Mouse (Mus musculus) liver, embryonic 14.5 days (tissue): ENCODE measurements around the gene Pex19. TPM values are rescaled to one million over a fixed set of nuclear protein-coding genes. Genes with fewer than 3 reads are reported as not detected.

Source experiments
- ATAC-seq: fragments of 200-750 bp; cut with Nextera tagmentation; 2 replicates; pipeline ENCODE4 v1.8.0; 2017; ENCODE audit warnings: moderate number of reproducible peaks, mild to moderate bottlenecking, moderate library complexity; ENCODE audit not compliant: insufficient read depth
- DNase-seq, 3 experiments: peaks; one replicate each; pipeline ENCODE4 v3.0.0-alpha.2; 2012 to 2013; ENCODE audit warnings: low read depth in 3 of 3, low spot score in 3 of 3
- H3K27ac ChIP-seq: fragments of 300-500 bp; sonication (generic); 2 replicates; pipeline ENCODE4 v1.5.1; 2014; ENCODE audit warnings: moderate library complexity, mild to moderate bottlenecking, control low read depth, inconsistent platforms
- H3K27me3 ChIP-seq: fragments of 300-500 bp; sonication (generic); 2 replicates; pipeline ENCODE4 v1.6.1; 2014; ENCODE audit warnings: mild to moderate bottlenecking, low read length, moderate library complexity; ENCODE audit not compliant: control insufficient read depth, insufficient read depth
- H3K36me3 ChIP-seq: fragments of 300-500 bp; sonication (generic); replicated peaks from 2 replicates; pipeline ENCODE4 v1.6.1; 2014; ENCODE audit warnings: low read depth; ENCODE audit not compliant: control insufficient read depth, insufficient read depth
- H3K4me1 ChIP-seq, 2 experiments: fragments of 200-500 bp in 1 of 2; fragments of 300-500 bp in 1 of 2; sonication (generic) in 1 of 2; replicated peaks; 2 replicates each; pipeline ENCODE4 v1.6.1; 2012 to 2014; ENCODE audit warnings: antibody characterized with exemption in 1 of 2, inconsistent platforms in 1 of 2, low read length in 1 of 2; ENCODE audit not compliant: control insufficient read depth in 2 of 2, insufficient read depth in 2 of 2
- H3K4me2 ChIP-seq: fragments of 300-500 bp; sonication (generic); 2 replicates; pipeline ENCODE4 v1.6.1; 2014; ENCODE audit warnings: low read depth, mild to moderate bottlenecking, control low read depth, moderate library complexity
- H3K4me3 ChIP-seq, 2 experiments: fragments of 200-500 bp in 1 of 2; fragments of 300-500 bp in 1 of 2; sonication (generic) in 1 of 2; 2 replicates each; pipeline ENCODE4 v1.5.1; 2012 to 2014; ENCODE audit warnings: low read depth in 2 of 2, low read length in 2 of 2, mild to moderate bottlenecking in 2 of 2, control low read depth in 1 of 2, inconsistent platforms in 1 of 2, moderate library complexity in 1 of 2; ENCODE audit not compliant: insufficient read depth in 1 of 2
- H3K9ac ChIP-seq: fragments of 300-500 bp; sonication (generic); replicated peaks from 2 replicates; pipeline ENCODE4 v1.6.1; 2014; ENCODE audit warnings: mild to moderate bottlenecking, control low read depth, moderate library complexity
- H3K9me3 ChIP-seq: fragments of 300-500 bp; sonication (generic); 2 replicates; pipeline ENCODE4 v1.6.1; 2016; ENCODE audit warnings: low read length, mixed read lengths; ENCODE audit not compliant: control insufficient read depth
- CTCF ChIP-seq: IDR thresholded peaks from 2 replicates; pipeline ENCODE4 v1.5.1; 2016; ENCODE audit warnings: antibody characterized with exemption, low read depth, control low read depth
- EP300 ChIP-seq: IDR thresholded peaks from 2 replicates; pipeline ENCODE4 v1.6.1; 2016; ENCODE audit warnings: antibody characterized with exemption, low read depth
- WGBS: fragments of 180-500 bp; shearing (Covaris S2); extraction: QIAGEN DNeasy Blood & Tissue Kit; methylation state at CpG from one replicate; pipeline ENCODE4 v1.1.7; 2014; ENCODE audit not compliant: insufficient replicate concordance; 5-methylcytosine and 5-hydroxymethylcytosine counted together
- polyA plus RNA-seq, 2 experiments: library from polyadenylated mRNA; depleted of rRNA in 1 of 2; stranded (reverse) in 1 of 2; unstranded in 1 of 2; fragments of >200 nt; fragmentation: Nextera tagmentation in 1 of 2; extraction: Ambion mirVana in 1 of 2; gene quantifications; 2 replicates each; pipeline versions ENCODE4 v1.2.1 to v1.2.3; 2012 to 2014

Gene Pex19
- polyA plus RNA-seq, 2 experiments: 19.8 to 30.1 TPM

GRCm38 (mm10) chr1:172122671-172123070 is 3.9 kb upstream of the Pex19 start:
- DNase-seq: no peak
- Histone ChIP-seq H3K9ac (no peak overlapping the region), H3K4me3 (no peak overlapping the region), H3K27me3 (no peaks in the 10 kb centered on the region), H3K9me3 (no peaks in the 10 kb centered on the region), H3K4me1 (peaks cover 4 to 10% of the 10 kb centered on the region in 2 experiments), H3K27ac (no peak overlapping the region), H3K36me3 (peaks cover 38% of the 10 kb centered on the region), H3K4me2 (no peak overlapping the region)
- WGBS: 70% methylated on average over 2 of the region's 2 CpGs
- no peak for ATAC-seq
- TF ChIP-seq EP300 (no peak), CTCF (no peak)

DNA sequence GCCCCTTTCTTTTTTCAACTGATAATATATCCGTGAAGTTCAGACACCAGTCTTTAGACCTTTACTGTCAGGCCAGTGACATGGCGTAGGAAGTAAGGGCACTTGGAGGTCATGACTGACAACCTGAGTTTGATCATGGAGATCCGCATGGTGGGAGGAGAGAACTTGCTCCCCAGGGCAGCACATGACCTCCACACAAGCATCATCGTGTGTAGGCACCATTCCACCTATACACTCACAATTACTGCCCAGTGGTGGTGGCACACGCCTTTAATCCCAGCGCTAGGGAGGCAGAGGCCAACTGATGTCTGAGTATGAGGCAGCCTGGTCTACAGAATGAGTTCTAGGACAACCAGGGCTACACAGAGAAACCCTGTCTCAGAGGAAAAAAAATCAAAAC is 2.0 kb upstream of the Pex19 start:
- Histone ChIP-seq H3K9me3 (no peaks in the 10 kb centered on the region), H3K36me3 (peaks cover 21% of the 10 kb centered on the region), H3K27me3 (no peaks in the 10 kb centered on the region), H3K4me2 (no peak overlapping the region), H3K9ac (no peak overlapping the region), H3K27ac (no peak overlapping the region), H3K4me3 (no peak overlapping the region), H3K4me1 (peaks cover 6 to 12% of the 10 kb centered on the region in 2 experiments)
- no peak for TF ChIP-seq EP300
- no peak for TF ChIP-seq CTCF
- ATAC-seq (no peak), DNase-seq (no peak)
- 58% methylated on average over 6 of the region's 6 CpGs for WGBS

GRCm38 (mm10) chr1:172127487-172127886 is 932 bp downstream of the Pex19 start:
- Histone ChIP-seq H3K36me3 (peaks cover 24% of the 10 kb centered on the region), H3K9ac (peak overlapping the region; percentile 91), H3K27ac (peak overlapping the region; percentile 29; the same call in 1 of the 2 replicates), H3K27me3 (no peaks in the 10 kb centered on the region), H3K4me1 (peaks cover 6 to 12% of the 10 kb centered on the region in 2 experiments), H3K9me3 (no peaks in the 10 kb centered on the region), H3K4me2 (peak overlapping the region; percentile 67), H3K4me3 (peak overlapping the region; percentile 81 to 87)
- TF ChIP-seq EP300 (no peak), CTCF (no peak)
- ATAC-seq (no peak), DNase-seq (no peak)
- 45% methylated on average over 5 of the region's 5 CpGs for WGBS

DNA sequence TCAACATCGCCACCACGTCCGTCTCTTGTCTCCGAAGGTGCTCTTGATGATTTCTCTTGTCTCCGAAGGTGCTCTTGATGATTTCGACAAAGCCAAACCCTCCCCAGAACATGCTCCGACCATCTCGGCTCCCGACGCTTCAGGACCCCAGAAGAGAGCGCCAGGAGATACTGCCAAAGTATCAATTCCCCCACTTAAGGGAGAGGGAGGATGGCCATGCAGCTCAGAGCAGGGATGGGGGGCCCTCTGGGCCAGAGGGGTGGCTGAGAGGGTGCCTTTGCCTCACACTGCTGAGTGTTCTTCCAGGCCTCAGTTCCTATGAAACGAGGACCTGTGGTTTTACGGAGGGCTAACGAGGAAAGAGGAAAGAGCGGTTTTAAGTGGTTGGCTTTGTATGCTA is 2.0 kb downstream of the Pex19 start:
- DNase-seq (no peak), ATAC-seq (no peak)
- H3K36me3 ChIP-seq: peaks cover 24% of the 10 kb centered on the region
- no peak overlapping the region for H3K9ac ChIP-seq
- no peaks in the 10 kb centered on the region for H3K27me3 ChIP-seq
- 89% methylated on average over 15 of the region's 15 CpGs for WGBS
- no peaks in the 10 kb centered on the region for H3K9me3 ChIP-seq
- no peak overlapping the region for H3K27ac ChIP-seq
- no peak overlapping the region for H3K4me2 ChIP-seq
- TF ChIP-seq CTCF (no peak), EP300 (no peak)
- H3K4me1 ChIP-seq: peaks cover 6 to 12% of the 10 kb centered on the region in 2 experiments
- no peak overlapping the region for H3K4me3 ChIP-seq

DNA sequence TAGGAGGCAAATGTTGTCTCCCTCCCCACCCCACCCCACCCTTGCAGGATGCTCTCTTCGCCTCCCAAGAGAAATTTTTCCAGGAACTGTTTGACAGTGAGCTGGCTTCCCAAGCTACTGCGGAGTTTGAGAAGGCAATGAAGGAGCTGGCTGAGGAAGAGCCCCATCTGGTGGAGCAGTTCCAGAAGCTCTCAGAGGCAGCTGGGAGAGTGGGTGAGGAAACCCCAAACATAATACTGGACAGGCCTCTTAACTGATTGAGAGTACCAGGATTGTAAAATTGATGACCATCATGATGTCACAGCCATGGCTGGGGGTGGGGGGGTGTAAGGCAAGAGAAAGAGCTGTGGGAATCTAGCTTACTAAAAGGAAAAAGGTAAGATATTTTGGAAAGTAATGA is 2.6 kb downstream of the Pex19 start:
- no peak overlapping the region for H3K4me3 ChIP-seq
- no peak overlapping the region for H3K9ac ChIP-seq
- DNase-seq: no peak
- no peak for ATAC-seq
- TF ChIP-seq CTCF: peak; percentile 44
- TF ChIP-seq EP300: no peak
- H3K4me2 ChIP-seq: no peak overlapping the region
- whole genome bisulfite sequencing: 76% methylated on average over 2 of the region's 2 CpGs
- peaks cover 6 to 12% of the 10 kb centered on the region in 2 experiments for H3K4me1 ChIP-seq
- no peaks in the 10 kb centered on the region for H3K27me3 ChIP-seq
- H3K36me3 ChIP-seq: peaks cover 28% of the 10 kb centered on the region
- H3K27ac ChIP-seq: no peak overlapping the region
- no peaks in the 10 kb centered on the region for H3K9me3 ChIP-seq
